Comparison of ENCODE assay signal across 8 mouse cellular contexts in genomic region chr4:150853680-150854461, GRCm38 (mm10). TPM values are rescaled to one million over a fixed set of nuclear protein-coding genes. Genes with fewer than 3 reads are reported as not detected.
A peak's percentile ranks its signal among the peaks of the same experiment; 100 is the strongest.
DNase-seq lines count a peak whose midpoint lies in the region; ATAC-seq and TF ChIP-seq lines count a peak whose summit lies in the region.

Errfi1 (plus strand) TSS chr4:150853919.

- H3K4me1 ChIP-seq in ES-Bruce4 (ENCODE audit: control insufficient read depth, insufficient read depth, low read length): no peaks in the 10 kb centered on the region
- H3K4me1 ChIP-seq in forebrain, embryonic 15.5 days: peaks cover 20% of the 10 kb centered on the region
- peaks cover 11% of the 10 kb centered on the region; the same call in 1 of the 2 replicates for H3K4me1 ChIP-seq in hindbrain, embryonic 12.5 days

- H3K9me3 ChIP-seq in ES-Bruce4 (replicated peaks; ENCODE audit: control insufficient read depth, insufficient read depth, low read length, poor library complexity, severe bottlenecking): no peaks in the 10 kb centered on the region
- H3K9me3 ChIP-seq in forebrain, embryonic 15.5 days: no peaks in the 10 kb centered on the region
- no peaks in the 10 kb centered on the region for H3K9me3 ChIP-seq in hindbrain, embryonic 12.5 days (replicated peaks)

- TF ChIP-seq CTCF in ES-Bruce4 (IDR thresholded peaks at IDR 0.05; ENCODE audit: low read depth, low read length): no peak

- DNase-seq in adrenal gland, postnatal 25 days: no peak
- no peak for DNase-seq in left cerebral cortex, adult 8-10 months (ENCODE audit: low spot score in 2 of 2)
- DNase-seq in lung, postnatal 36 days: peak; percentile 83
- no peak for DNase-seq in Muller cell, postnatal 12 days (ENCODE audit: inconsistent ontology term)
- no peak for DNase-seq in embryo, embryonic 9.5 days (ENCODE audit: extremely low spot score)

- no peak for TF ChIP-seq POLR2A in ES-Bruce4 (IDR thresholded peaks at IDR 0.05; ENCODE audit: insufficient read depth, low read length)

- H3K4me2 ChIP-seq in forebrain, embryonic 15.5 days (replicated peaks): peak within 1 kb of the TSS; percentile 74
- peak within 1 kb of the TSS; percentile 69 for H3K4me2 ChIP-seq in hindbrain, embryonic 12.5 days (replicated peaks)

- 53% methylated on average over 13 of the region's 13 CpGs for WGBS in forebrain, embryonic 15.5 days
- WGBS in hindbrain, embryonic 12.5 days: 47% methylated on average over 13 of the region's 13 CpGs

- no peaks in the 10 kb centered on the region for H3K27me3 ChIP-seq in ES-Bruce4 (ENCODE audit: control insufficient read depth, insufficient read depth, low read length, poor library complexity, severe bottlenecking)
- no peaks in the 10 kb centered on the region for H3K27me3 ChIP-seq in forebrain, embryonic 15.5 days
- H3K27me3 ChIP-seq in hindbrain, embryonic 12.5 days: no peaks in the 10 kb centered on the region; the same call in 1 of the 2 replicates

- H3K36me3 ChIP-seq in ES-Bruce4 (ENCODE audit: control insufficient read depth, insufficient read depth, low read length, poor library complexity, severe bottlenecking): no peaks in the 10 kb centered on the region
- H3K36me3 ChIP-seq in forebrain, embryonic 15.5 days: no peaks in the 10 kb centered on the region
- H3K36me3 ChIP-seq in hindbrain, embryonic 12.5 days: no peaks in the 10 kb centered on the region

- H3K4me3 ChIP-seq in ES-Bruce4 (ENCODE audit: low read depth, low read length): peak within 1 kb of the TSS; percentile 48
- H3K4me3 ChIP-seq in forebrain, embryonic 15.5 days: peak within 1 kb of the TSS; percentile 72
- H3K4me3 ChIP-seq in hindbrain, embryonic 12.5 days: peak within 1 kb of the TSS; percentile 90

- no peak within 1 kb of the TSS for H3K27ac ChIP-seq in ES-Bruce4 (ENCODE audit: insufficient read depth, low read length)
- H3K27ac ChIP-seq in forebrain, embryonic 15.5 days (replicated peaks): peak within 1 kb of the TSS; percentile 64; the same call in 1 of the 2 replicates
- peak within 1 kb of the TSS; percentile 99; the same call in 1 of the 2 replicates for H3K27ac ChIP-seq in hindbrain, embryonic 12.5 days

- ATAC-seq in forebrain, embryonic 15.5 days (replicated peaks): peak; percentile 14; the same call in 1 of the 2 replicates
- ATAC-seq in hindbrain, embryonic 12.5 days (ENCODE audit: low FRiP score): peak; percentile 24

- H3K9ac ChIP-seq in ES-Bruce4 (ENCODE audit: low read depth, poor library complexity, severe bottlenecking): no peak within 1 kb of the TSS
- H3K9ac ChIP-seq in forebrain, embryonic 15.5 days (replicated peaks): peak within 1 kb of the TSS; percentile 49
- peak within 1 kb of the TSS; percentile 95 for H3K9ac ChIP-seq in hindbrain, embryonic 12.5 days

- TF ChIP-seq EP300 in ES-Bruce4 (IDR thresholded peaks at IDR 0.05; ENCODE audit: insufficient read depth, low read depth, low read length): no peak

RNA-seq across cellular contexts. Expression of gene Errfi1, which starts in this region (rescaled TPM):
- polyA plus RNA-seq in ES-Bruce4 (2011; ENCODE audit: insufficient read depth, insufficient read length, low read depth, missing spikeins): 44.2 and 44.3 TPM in 2 replicates
- total RNA-seq in adrenal gland, postnatal 25 days (2021): 23.4 and 32.5 TPM in 2 replicates
- 16.2 and 17.3 TPM in 2 replicates for polyA plus RNA-seq in forebrain, embryonic 15.5 days (2015; fragmentation: Nextera tagmentation; extraction: Ambion mirVana)
- 29.9 and 31.2 TPM in 2 replicates for polyA plus RNA-seq in hindbrain, embryonic 12.5 days (2016; fragmentation: Nextera tagmentation; extraction: Ambion mirVana)
- 10 to 100 TPM; 25.4 to 28.1 (median 26.1) TPM for total RNA-seq in left cerebral cortex, adult 8-10 months (2022)
